Mouse (Mus musculus) embryonic facial prominence, embryonic 11.5 days (tissue): ENCODE data around the gene Fbxo40. TPM values are rescaled to one million over a fixed set of nuclear protein-coding genes. Genes with fewer than 3 reads are reported as not detected.

ENCODE experiments used
- ATAC-seq: fragments of 200-750 bp; cut with Nextera tagmentation; replicated peaks from 2 replicates; pipeline ENCODE4 v1.8.0; 2017; ENCODE audit warnings: low read depth; ENCODE audit not compliant: insufficient number of reproducible peaks, low FRiP score, low TSS enrichment
- DNase-seq: peaks from one replicate; pipeline ENCODE4 v3.0.0-alpha.2; 2015; ENCODE audit warnings: low spot score
- H3K27ac ChIP-seq: fragments of 300-500 bp; sonication (generic); replicated peaks from 2 replicates; pipeline ENCODE4 v1.5.1; 2014; ENCODE audit warnings: mild to moderate bottlenecking, low read depth, low read length, control low read depth
- H3K27me3 ChIP-seq: fragments of 300-500 bp; sonication (generic); 2 replicates; pipeline ENCODE4 v1.6.1; 2014; ENCODE audit warnings: mild to moderate bottlenecking, low read length, moderate library complexity, mixed read lengths; ENCODE audit not compliant: control insufficient read depth, insufficient read depth
- H3K36me3 ChIP-seq: fragments of 300-500 bp; sonication (generic); replicated peaks from 2 replicates; pipeline ENCODE4 v1.6.1; 2014; ENCODE audit warnings: low read depth, mild to moderate bottlenecking, low read length, moderate library complexity, mixed read lengths; ENCODE audit not compliant: control insufficient read depth, insufficient read depth
- H3K4me1 ChIP-seq: fragments of 300-500 bp; sonication (generic); 2 replicates; pipeline ENCODE4 v1.6.1; 2014; ENCODE audit warnings: low read length, mixed read lengths; ENCODE audit not compliant: control insufficient read depth, insufficient read depth
- H3K4me2 ChIP-seq: fragments of 300-500 bp; sonication (generic); 2 replicates; pipeline ENCODE4 v1.6.1; 2014; ENCODE audit warnings: low read depth, mild to moderate bottlenecking, control low read depth, low read length, moderate library complexity
- H3K4me3 ChIP-seq: fragments of 300-500 bp; sonication (generic); 2 replicates; pipeline ENCODE4 v1.5.1; 2014; ENCODE audit warnings: low read depth, low read length, control low read depth
- H3K9ac ChIP-seq: fragments of 300-500 bp; sonication (generic); replicated peaks from 2 replicates; pipeline ENCODE4 v1.6.1; 2014; ENCODE audit warnings: mild to moderate bottlenecking, control low read depth, low read length
- H3K9me3 ChIP-seq: fragments of 300-500 bp; sonication (generic); replicated peaks from 2 replicates; pipeline ENCODE4 v1.6.1; 2016; ENCODE audit warnings: mild to moderate bottlenecking, low read length, inconsistent platforms, mixed read lengths; ENCODE audit not compliant: control insufficient read depth
- WGBS: fragments of 180-500 bp; shearing (Covaris S2); extraction: QIAGEN DNeasy Blood & Tissue Kit; methylation state at CpG from one replicate; pipeline ENCODE4 v1.1.7; 2014; 5-methylcytosine and 5-hydroxymethylcytosine counted together
- polyA plus RNA-seq: library from polyadenylated mRNA; unstranded; fragments of >200 nt; fragmentation: Nextera tagmentation; extraction: Ambion mirVana; gene quantifications from 2 replicates; pipeline ENCODE4 v1.2.1, GENCODE M21; 2014

Gene Fbxo40
- polyA plus RNA-seq, 1 experiment from 2014 or later: not detected

DNA sequence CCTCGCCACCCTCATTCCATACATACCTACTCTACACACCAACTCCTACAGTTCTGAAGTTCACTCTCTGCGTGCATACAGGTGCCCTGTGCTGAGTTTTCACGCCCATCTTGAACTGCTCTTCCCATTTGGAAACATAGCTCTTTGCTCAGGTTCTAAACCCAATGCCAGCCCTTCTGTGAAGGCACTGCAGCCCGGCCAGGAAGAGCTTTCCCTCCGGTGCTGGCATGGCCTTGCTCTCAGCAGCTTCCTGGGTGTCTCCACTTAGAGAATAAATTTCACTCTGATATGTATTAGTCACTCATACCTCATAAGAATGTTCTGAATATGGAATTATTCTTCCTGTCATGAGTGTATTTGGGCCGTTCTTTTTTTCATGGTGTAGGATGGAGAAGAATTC is 64.9 kb downstream of the Fbxo40 start:
- H3K36me3 ChIP-seq: peaks cover 6% of the 10 kb centered on the region
- H3K9ac ChIP-seq: no peak overlapping the region
- H3K4me1 ChIP-seq: no peaks in the 10 kb centered on the region
- no peaks in the 10 kb centered on the region for H3K27me3 ChIP-seq
- no peak overlapping the region for H3K27ac ChIP-seq
- H3K9me3 ChIP-seq: no peaks in the 10 kb centered on the region
- H3K4me3 ChIP-seq: no peak overlapping the region
- ATAC-seq (no peak), DNase-seq (no peak)
- WGBS: 96% methylated on average over 6 of the region's 6 CpGs
- H3K4me2 ChIP-seq: no peak overlapping the region

- no peak overlapping the region for H3K4me3 ChIP-seq
- DNase-seq: no peak
- no peak overlapping the region for H3K27ac ChIP-seq
- no peaks in the 10 kb centered on the region for H3K27me3 ChIP-seq
- H3K9ac ChIP-seq: no peak overlapping the region
- ATAC-seq: no peak
- WGBS: 93% methylated on average over 8 of the region's 8 CpGs
- no peak overlapping the region for H3K4me2 ChIP-seq
- H3K4me1 ChIP-seq: no peaks in the 10 kb centered on the region
- peaks cover 6% of the 10 kb centered on the region for H3K36me3 ChIP-seq
- H3K9me3 ChIP-seq: no peaks in the 10 kb centered on the region
Measured at GRCm38 (mm10) chr16:36924312-36924711, 66.0 kb downstream of the Fbxo40 start.

DNA sequence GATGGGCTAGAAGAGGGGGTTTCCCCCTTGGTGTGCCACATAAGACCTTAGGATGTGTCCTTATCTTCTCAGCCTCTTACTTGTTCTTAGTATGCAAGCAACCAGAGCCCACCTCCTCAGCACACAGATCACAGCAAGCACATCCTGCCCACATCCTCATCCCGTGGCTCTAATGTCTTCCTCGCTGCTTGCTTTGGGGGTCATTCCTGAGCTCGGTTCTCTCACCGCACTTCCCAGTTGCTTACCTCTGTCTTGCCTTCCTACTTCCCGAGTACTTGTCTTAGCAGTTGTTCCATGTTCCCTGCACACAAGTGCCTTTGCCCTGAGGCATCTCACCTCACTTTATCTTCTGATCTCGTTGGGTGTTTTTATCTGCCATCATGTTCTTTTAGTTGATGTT is 68.3 kb downstream of the Fbxo40 start:
- H3K4me3 ChIP-seq: no peak overlapping the region
- no peak overlapping the region for H3K27ac ChIP-seq
- ATAC-seq (no peak), DNase-seq (no peak)
- 92% methylated on average over 6 of the region's 6 CpGs for WGBS
- no peak overlapping the region for H3K9ac ChIP-seq
- H3K27me3 ChIP-seq: no peaks in the 10 kb centered on the region
- H3K4me2 ChIP-seq: no peak overlapping the region
- no peaks in the 10 kb centered on the region for H3K9me3 ChIP-seq
- peaks cover 3% of the 10 kb centered on the region; the same call in 1 of the 2 replicates for H3K36me3 ChIP-seq
- no peaks in the 10 kb centered on the region for H3K4me1 ChIP-seq

- H3K36me3 ChIP-seq: peaks cover 3% of the 10 kb centered on the region; the same call in 1 of the 2 replicates
- H3K4me3 ChIP-seq: no peak overlapping the region
- DNase-seq (no peak), ATAC-seq (no peak)
- no peaks in the 10 kb centered on the region for H3K27me3 ChIP-seq
- H3K9ac ChIP-seq: no peak overlapping the region
- H3K4me2 ChIP-seq: no peak overlapping the region
- no peaks in the 10 kb centered on the region for H3K4me1 ChIP-seq
- H3K27ac ChIP-seq: no peak overlapping the region
- H3K9me3 ChIP-seq: no peaks in the 10 kb centered on the region
- WGBS: 91% methylated on average over 8 of the region's 8 CpGs
Measured at GRCm38 (mm10) chr16:36921067-36921613, 69.1 kb downstream of the Fbxo40 start.

- Histone ChIP-seq H3K4me1 (no peaks in the 10 kb centered on the region), H3K4me3 (no peak overlapping the region), H3K9me3 (no peaks in the 10 kb centered on the region), H3K9ac (no peak overlapping the region), H3K27me3 (no peaks in the 10 kb centered on the region), H3K36me3 (peaks cover 3% of the 10 kb centered on the region; the same call in 1 of the 2 replicates), H3K27ac (no peak overlapping the region), H3K4me2 (no peak overlapping the region)
- 97% methylated on average over 3 of the region's 3 CpGs for WGBS
- no peak for ATAC-seq
- no peak for DNase-seq
Measured at GRCm38 (mm10) chr16:36920410-36920809, 69.9 kb downstream of the Fbxo40 start.

GRCm38 (mm10) chr16:36918505-36918904 is 71.8 kb downstream of the Fbxo40 start:
- H3K4me1 ChIP-seq: no peaks in the 10 kb centered on the region
- ATAC-seq (no peak), DNase-seq (no peak)
- peaks cover 3% of the 10 kb centered on the region for H3K36me3 ChIP-seq
- no peak overlapping the region for H3K4me2 ChIP-seq
- no peaks in the 10 kb centered on the region for H3K27me3 ChIP-seq
- H3K9me3 ChIP-seq: no peaks in the 10 kb centered on the region
- H3K9ac ChIP-seq: no peak overlapping the region
- 95% methylated on average over 10 of the region's 10 CpGs for WGBS
- H3K4me3 ChIP-seq: no peak overlapping the region
- H3K27ac ChIP-seq: no peak overlapping the region

DNA sequence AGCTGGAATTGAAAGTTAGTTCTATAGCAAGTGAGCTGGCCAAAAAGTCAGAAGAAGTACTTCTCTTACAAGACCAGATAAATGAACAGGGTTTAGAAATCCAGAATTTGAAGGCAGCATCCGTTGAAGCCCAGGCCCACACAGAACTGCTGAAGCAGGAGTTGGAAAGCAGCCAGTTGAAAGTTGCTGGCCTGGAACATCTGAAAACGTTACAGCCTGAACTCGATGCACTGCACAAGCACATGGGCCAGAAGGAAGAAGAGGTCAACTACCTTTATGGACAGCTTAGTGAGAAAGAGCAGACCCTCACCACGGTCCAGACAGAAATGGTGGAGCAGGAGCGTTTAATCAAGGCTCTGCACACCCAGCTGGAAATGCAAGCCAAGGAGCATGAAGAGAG is 76.1 kb downstream of the Fbxo40 start:
- no peak overlapping the region for H3K4me2 ChIP-seq
- H3K4me3 ChIP-seq: no peak overlapping the region
- H3K36me3 ChIP-seq: peaks cover 3% of the 10 kb centered on the region
- 92% methylated on average over 5 of the region's 5 CpGs for WGBS
- no peak overlapping the region for H3K27ac ChIP-seq
- H3K27me3 ChIP-seq: no peaks in the 10 kb centered on the region
- H3K9ac ChIP-seq: no peak overlapping the region
- DNase-seq: no peak
- H3K9me3 ChIP-seq: no peaks in the 10 kb centered on the region
- no peaks in the 10 kb centered on the region for H3K4me1 ChIP-seq
- ATAC-seq: no peak
